ENCODE assay signal across 8 mouse cellular contexts in the genomic region with DNA sequence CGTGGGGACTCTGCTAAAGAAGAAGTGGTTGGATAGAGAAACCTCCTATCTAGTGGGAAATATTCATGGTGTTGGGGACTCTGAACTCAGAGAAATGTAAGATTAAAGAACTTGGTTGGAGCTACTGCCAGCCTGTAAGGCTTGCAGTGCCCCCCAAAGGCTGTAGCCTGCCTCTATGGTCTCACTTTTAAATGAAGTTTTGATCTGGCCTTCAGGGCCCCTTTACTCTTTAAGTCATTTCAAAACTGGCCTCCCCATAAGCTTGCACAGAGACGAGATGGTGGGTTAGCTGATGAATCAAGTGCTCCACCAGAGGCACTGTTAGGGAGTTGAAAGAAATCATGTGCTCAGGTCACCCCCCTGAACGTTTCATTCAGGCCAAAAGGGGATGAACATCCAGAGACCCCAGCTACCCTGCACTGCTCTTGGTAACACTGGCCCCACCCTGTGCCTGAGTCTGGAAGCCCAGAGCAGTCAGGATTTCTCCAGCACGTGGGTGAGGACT. TPM values are rescaled to one million over a fixed set of nuclear protein-coding genes. Genes with fewer than 3 reads are reported as not detected.
DNase-seq lines count a peak whose midpoint lies in the region; ATAC-seq and TF ChIP-seq lines count a peak whose summit lies in the region.

No protein-coding gene starts in this region.

- ATAC-seq in heart, embryonic 16.5 days (replicated peaks; ENCODE audit: extremely low read depth, insufficient read depth, low FRiP score), result no peak

- no peak overlapping the region for H3K9ac ChIP-seq in heart, embryonic 16.5 days (ENCODE audit: low read length)

- H3K36me3 ChIP-seq in heart, embryonic 16.5 days (ENCODE audit: control insufficient read depth, insufficient read depth), result no peaks in the 10 kb centered on the region
- H3K36me3 ChIP-seq in splenic B cell, adult 2 months (ENCODE audit: control insufficient read depth, insufficient read depth, low read length, poor library complexity, severe bottlenecking), result no peaks in the 10 kb centered on the region

- no peak overlapping the region for H3K27ac ChIP-seq in left cerebral cortex, adult 2 months
- no peak overlapping the region for H3K27ac ChIP-seq in heart, embryonic 16.5 days (ENCODE audit: low read length)

- peak overlapping the region; percentile 27 for H3K4me3 ChIP-seq in left cerebral cortex, adult 2 months
- no peak overlapping the region for H3K4me3 ChIP-seq in heart, embryonic 16.5 days (ENCODE audit: low read length)

- peak; percentile 36 for TF ChIP-seq CTCF in left cerebral cortex, adult 2 months (IDR thresholded peaks at IDR 0.05)

- peaks cover 5% of the 10 kb centered on the region for H3K27me3 ChIP-seq in heart, embryonic 16.5 days (ENCODE audit: control insufficient read depth, insufficient read depth, low read length)
- H3K27me3 ChIP-seq in splenic B cell, adult 2 months (ENCODE audit: control insufficient read depth, insufficient read depth, low read length, poor library complexity, severe bottlenecking), result no peaks in the 10 kb centered on the region

- no peaks in the 10 kb centered on the region for H3K9me3 ChIP-seq in heart, embryonic 16.5 days (replicated peaks; ENCODE audit: control insufficient read depth, low read length)

- WGBS in heart, embryonic 16.5 days, result 27% methylated on average over 4 of the region's 4 CpGs

- no peak for DNase-seq in left cerebral cortex, adult 2 months (ENCODE audit: extremely low spot score in 1 of 2, low spot score in 2 of 2)
- DNase-seq in left cerebral cortex, adult 9 months (ENCODE audit: low spot score in 2 of 2), result no peak
- peak; percentile 8 for DNase-seq in brain, embryonic 18.5 days (ENCODE audit: low read depth, low spot score)
- peak; percentile 17 for DNase-seq in lung, postnatal 10 days
- peak; percentile 67 for DNase-seq in splenic B cell, adult 2 months (ENCODE audit: low read depth, low spot score)
- DNase-seq in adrenal gland, adult 8-10 months, result no peak
- no peak for DNase-seq in cerebellum, adult 18-20 months

- H3K4me1 ChIP-seq in heart, embryonic 16.5 days (ENCODE audit: control insufficient read depth, insufficient read depth, low read length), result peaks cover 2% of the 10 kb centered on the region; the same call in 1 of the 2 replicates

- intact Hi-C loops in left cerebral cortex, adult 2 months (cut with DNase I), result no loop called here

- H3K4me2 ChIP-seq in heart, embryonic 16.5 days (ENCODE audit: low read depth, low read length), result peak overlapping the region; percentile 78

RNA-seq across cellular contexts. Expression of a gene that starts 3.0 kb away (rescaled TPM):
- 1 to 10 TPM; 7.7 to 9.4 TPM for total RNA-seq in left cerebral cortex, adult 2 months (2021)
- polyA plus RNA-seq in heart, embryonic 16.5 days (2015; fragmentation: Nextera tagmentation; extraction: Ambion mirVana), result 2.8 and 3.5 TPM in 2 replicates
- 1 to 10 TPM; 1.4 to 4.4 (median 3.4) TPM for total RNA-seq in adrenal gland, adult 8-10 months (2022)

Comparison
In these comparisons a context has a peak if more than half of its experiments do, and no peak if none do; other contexts are left out.
1. DNase-seq: peak in brain, embryonic 18.5 days (single experiment), lung, postnatal 10 days (single experiment) and splenic B cell, adult 2 months (single experiment); none in left cerebral cortex, adult 2 months (0 of 2), left cerebral cortex, adult 9 months (0 of 2), adrenal gland, adult 8-10 months (single experiment) and cerebellum, adult 18-20 months (0 of 2).